Mouse (Mus musculus): Measurements from ENCODE around the gene Ccnl2.
"Not testable (repeated sequence)": the region's sequence is repeated elsewhere in the genome, so short reads cannot be mapped to it uniquely, and the experiment has no call there.

Gene Ccnl2

GRCm38 (mm10) chr4:155811929-155812664, at the start of gene Ccnl2:
Gene Ccnl2 (plus strand): TSS chr4:155812489.
- peak; percentile 93 for DNase-seq

DNA sequence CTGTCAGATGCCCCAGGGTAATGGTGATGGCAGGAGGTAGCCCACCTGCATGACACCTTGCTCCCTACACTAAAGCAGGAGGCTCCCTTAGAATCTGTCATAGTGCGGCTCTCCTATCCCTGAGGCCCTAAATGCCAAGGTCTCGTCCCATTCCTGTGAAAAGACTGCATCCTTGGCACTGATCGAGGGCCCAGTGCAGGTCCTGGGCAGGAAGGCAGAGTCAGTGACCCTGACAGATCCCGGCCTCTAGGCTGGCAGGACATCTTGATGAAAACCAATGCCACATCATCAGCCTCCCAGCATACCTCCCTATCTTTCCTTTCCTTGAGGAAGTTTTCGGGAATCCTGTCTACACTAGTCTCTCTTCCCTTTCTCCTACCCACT, 42.8 kb upstream of the Ccnl2 start:
- no peak for DNase-seq

GRCm38 (mm10) chr4:155769880-155770512, 42.3 kb upstream of the Ccnl2 start:
- DNase-seq, result peak; percentile 92

GRCm38 (mm10) chr4:155770626-155771025, 41.7 kb upstream of the Ccnl2 start:
- no peak for DNase-seq

DNA sequence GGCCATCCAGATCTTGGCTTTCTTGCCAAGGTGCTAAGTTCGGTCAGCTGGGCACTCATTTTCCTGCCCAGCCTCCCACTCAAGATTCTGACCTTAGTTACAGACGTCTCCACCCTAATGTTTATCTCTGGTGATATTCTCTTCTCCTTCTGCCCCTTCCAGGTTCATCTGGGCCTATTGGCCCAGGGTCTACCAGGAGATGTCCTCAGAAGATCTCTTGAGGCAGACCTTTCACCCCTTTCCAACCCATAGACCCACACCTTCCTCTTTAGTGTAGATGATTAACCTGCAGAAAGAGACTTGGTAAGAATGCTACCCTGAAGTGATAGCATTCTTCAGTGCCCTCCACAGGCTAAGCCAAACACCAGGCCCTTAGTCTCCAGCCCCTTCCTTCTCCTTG, 40.6 kb upstream of the Ccnl2 start:
- no peak for DNase-seq

GRCm38 (mm10) chr4:155772786-155773185, 39.5 kb upstream of the Ccnl2 start:
- no peak for DNase-seq

GRCm38 (mm10) chr4:155773335-155774078, 38.8 kb upstream of the Ccnl2 start:
- no peak for DNase-seq

GRCm38 (mm10) chr4:155774280-155774754, 38.0 kb upstream of the Ccnl2 start, which contains the start of gene Vwa1:
Gene Vwa1 (minus strand): TSS chr4:155774698.
- DNase-seq, result peak; percentile 95

GRCm38 (mm10) chr4:155774971-155775740, 37.1 kb upstream of the Ccnl2 start:
- no peak for DNase-seq

- no peak for DNase-seq
Measured at GRCm38 (mm10) chr4:155775855-155776254, 36.4 kb upstream of the Ccnl2 start.

DNA sequence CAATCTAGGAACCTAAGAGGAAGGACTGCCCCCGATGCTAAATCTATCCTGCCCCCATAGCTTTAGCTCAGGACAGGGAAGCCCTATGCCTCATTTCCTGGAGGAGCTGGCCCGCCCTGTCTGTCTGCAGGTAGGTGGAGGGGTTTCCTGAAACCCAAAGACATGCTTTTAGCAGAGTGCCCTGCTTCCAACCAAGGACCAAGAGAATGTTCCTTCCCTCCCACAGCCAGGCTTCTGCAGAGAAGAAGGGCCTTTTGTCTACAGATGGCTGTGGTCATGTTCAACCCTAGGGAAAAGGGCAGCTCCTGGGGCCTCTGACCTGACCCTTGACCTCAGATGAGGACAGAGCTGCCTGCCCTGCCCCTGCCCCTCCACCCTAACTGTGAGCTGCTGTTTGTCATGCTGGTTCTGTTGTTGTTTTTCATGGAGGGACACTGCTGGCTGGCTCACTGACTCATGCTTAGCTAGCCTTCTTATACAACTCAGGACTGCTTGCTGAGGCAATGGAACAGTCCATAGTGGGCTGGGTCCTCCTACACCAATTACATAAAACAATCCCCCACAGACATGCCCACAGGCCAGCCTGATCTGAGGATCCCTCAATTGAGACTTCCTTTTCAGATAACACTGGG, 35.5 kb upstream of the Ccnl2 start:
- no peak for DNase-seq

DNA sequence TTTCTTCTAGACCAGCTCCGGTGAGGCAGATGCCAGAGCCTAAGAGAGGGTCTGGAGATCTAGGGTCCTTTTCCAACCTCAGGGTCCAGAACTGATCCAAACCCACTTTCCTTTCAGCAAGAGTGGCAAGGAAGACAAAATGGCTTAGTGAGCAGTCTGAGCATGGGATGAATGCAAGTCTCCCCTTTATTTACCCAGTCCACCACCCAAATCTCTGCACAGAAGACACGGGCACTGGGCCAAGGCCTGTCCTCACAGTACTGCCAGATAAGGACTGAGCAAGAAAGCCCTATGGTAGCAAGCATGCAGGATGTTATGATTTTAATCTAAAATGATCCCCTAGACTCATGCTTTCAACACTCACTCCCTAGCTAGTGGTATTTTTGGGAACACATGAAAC, 34.5 kb upstream of the Ccnl2 start:
- no peak for DNase-seq

GRCm38 (mm10) chr4:155779498-155779897, 32.8 kb upstream of the Ccnl2 start:
- DNase-seq, result no peak

- DNase-seq, result no peak
Measured at GRCm38 (mm10) chr4:155780895-155781294, 31.4 kb upstream of the Ccnl2 start.

DNA sequence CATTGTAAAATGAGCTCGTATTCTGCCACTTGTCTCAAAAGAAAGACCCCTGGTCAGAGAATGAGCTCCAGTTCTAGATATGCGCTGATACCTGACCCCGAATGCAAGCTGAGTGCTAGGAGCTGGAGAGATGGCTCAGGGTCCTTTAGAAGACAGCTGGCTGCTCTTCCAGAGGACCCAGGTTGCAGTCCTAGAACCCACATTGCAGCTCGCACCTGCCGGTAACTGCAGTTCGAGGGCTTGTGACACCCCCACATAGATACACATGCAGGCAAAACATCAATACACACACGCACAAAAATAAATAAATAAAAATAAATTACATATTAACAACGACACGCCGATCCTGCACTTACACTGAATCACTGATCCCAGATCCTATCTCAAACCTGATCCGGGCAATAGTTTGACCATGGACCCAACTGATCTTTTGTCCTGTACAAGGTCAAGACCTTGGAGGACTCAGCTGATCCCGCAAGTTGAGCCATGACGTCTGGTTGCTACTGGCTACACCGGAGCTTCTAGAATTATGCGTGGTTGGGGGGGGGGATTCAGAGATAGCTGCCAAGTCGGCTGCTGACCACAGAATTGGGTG, 28.7 kb upstream of the Ccnl2 start:
- no peak for DNase-seq

DNA sequence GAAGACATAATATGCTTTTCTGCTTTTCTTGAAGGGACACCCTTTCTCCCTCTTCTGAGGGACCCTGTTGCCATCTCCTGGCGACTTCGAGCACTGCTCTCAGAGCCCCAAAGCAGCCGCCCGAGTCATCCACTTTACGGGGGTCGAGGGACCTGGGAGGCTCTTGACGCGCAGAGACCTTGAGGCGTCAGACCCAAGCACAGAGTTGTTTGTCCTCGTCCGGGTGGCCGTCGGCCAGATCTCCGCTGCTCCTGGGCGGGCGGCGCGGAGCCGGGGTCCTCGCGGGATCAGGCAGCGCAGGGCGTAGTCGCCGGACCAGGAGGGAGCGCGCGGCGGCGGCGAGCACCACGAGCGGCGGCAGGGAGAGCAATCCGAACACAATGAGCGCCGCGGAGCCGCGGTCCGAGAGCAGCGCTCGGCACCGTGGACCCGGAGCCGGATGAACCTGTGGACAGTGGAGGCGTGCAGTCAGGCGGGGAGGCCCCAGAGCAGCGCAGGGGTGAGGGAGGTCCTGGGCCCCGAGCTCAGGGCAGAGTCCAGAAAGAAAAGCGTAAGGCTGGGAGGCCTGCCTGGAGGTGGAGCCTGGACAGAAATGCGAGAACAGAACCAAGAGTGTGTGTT, 28.1 kb upstream of the Ccnl2 start:
- peak; percentile 82 for DNase-seq

DNA sequence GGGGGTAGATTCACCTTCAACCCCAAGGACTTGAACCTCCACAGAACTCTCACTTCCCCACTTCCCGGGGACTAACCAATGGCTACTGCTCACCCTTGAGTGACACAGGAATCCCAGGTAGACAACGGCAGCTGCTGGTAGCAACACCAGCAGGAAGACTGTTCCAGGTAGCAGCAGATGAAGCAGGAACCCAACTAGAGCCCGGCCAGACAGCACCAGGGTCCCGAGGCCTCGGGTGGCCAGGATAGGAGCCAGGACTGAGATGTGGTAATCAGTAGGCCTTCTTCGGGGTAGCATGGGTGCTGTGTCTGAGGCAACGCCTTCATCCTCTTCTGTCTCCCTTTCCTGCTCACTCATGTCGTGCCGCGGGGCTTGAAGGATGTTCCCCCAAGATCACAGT, 27.0 kb upstream of the Ccnl2 start:
- no peak for DNase-seq

GRCm38 (mm10) chr4:155785819-155786218, 26.5 kb upstream of the Ccnl2 start, which contains the start of gene Tmem88b:
Gene Tmem88b (minus strand): TSS chr4:155785874.
- DNase-seq, result no peak

DNA sequence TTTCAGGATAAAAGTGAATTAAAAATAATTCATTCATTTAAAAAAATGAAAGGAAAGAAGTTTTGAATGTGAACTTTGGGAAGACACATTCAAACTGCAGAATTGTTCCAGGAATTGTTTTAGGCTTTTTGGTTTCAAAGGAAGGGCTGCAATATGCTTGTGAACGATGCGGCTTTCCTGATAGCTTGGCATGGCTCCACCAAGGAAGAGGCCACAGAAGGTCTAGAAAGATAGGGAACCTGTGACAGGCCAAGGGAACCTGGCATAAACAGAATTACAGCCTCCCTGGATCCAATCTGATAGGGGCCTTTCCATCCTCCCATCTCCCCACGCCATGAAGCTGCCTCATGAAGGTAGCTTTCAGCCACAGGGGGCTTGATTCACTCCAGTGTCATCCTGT, 24.0 kb upstream of the Ccnl2 start:
- DNase-seq, result no peak

DNA sequence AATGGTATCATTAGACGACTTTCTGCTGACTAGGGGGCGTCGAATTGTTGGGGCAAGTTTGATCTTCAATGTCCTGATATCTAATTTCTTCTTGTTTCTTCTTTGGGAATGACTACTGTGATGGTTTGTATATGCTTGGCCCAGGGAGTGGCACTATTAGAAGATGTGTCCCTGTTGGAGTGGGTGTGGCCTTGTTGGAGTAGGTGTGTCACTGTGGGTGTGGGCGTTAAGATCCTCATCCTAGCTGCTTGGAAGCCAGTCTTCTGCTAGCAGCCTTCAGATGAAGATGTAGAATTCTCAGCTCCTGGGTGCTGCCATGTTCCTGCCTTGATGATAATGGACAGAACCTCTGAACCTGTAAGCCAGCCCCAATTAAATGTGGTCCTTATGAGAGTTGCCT, 23.5 kb upstream of the Ccnl2 start:
- DNase-seq, result not testable (repeated sequence)

DNA sequence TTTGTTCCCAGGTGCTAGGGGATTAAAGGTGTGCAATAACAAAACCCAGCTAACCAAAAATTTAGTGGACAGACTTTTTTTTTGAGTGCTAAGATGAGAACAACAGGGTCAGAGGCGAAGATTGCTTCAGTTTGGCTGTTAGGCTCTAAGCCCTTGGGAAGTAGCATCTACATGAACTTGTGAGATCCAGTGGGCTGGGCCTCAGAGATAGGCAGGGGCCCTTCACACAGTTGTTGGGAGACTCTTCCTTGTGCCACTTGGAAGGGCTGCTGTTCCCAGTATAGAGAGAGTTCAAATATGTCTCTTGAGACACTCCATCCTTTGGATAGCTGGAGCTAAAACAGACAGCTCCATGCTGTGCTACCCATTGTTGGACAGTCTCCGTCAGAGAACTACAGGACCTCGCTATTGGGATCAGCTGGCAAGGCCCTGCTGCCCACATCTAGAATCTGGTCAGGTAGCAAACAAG, 22.2 kb upstream of the Ccnl2 start, which contains the start of gene Ankrd65:
Gene Ankrd65, plus strand, starts transcription at position 419 of the 469 bp plus-strand sequence.
- DNase-seq, result no peak

Measured in thymus, postnatal 4 days (tissue).